Mouse (Mus musculus) stomach, embryonic 16.5 days (tissue): ENCODE data around the gene Gm42688. TPM values are rescaled to one million over a fixed set of nuclear protein-coding genes. Genes with fewer than 3 reads are reported as not detected.
A peak's percentile ranks its signal among the peaks of the same experiment; 100 is the strongest.

Experiments used
- ATAC-seq: fragments of 200-750 bp; cut with Nextera tagmentation; 2 replicates; pipeline ENCODE4 v1.8.0; 2017; ENCODE audit warnings: moderate number of reproducible peaks, moderate TSS enrichment; ENCODE audit not compliant: insufficient read depth, low FRiP score
- H3K27ac ChIP-seq: fragments of 300-500 bp; sonication (generic); 2 replicates; pipeline ENCODE4 v1.5.1; 2014; ENCODE audit warnings: low read length
- H3K27me3 ChIP-seq: fragments of 300-500 bp; sonication (generic); 2 replicates; pipeline ENCODE4 v1.6.1; 2014; ENCODE audit warnings: low read length, control low read depth, mixed read lengths; ENCODE audit not compliant: control insufficient read depth, insufficient read depth
- H3K36me3 ChIP-seq: fragments of 300-500 bp; sonication (generic); 2 replicates; pipeline ENCODE4 v1.6.1; 2014; ENCODE audit warnings: low read length; ENCODE audit not compliant: control insufficient read depth, insufficient read depth
- H3K4me1 ChIP-seq: fragments of 300-500 bp; sonication (generic); 2 replicates; pipeline ENCODE4 v1.6.1; 2014; ENCODE audit warnings: low read length, control low read depth, mixed read lengths; ENCODE audit not compliant: control insufficient read depth, insufficient read depth
- H3K4me2 ChIP-seq: fragments of 300-500 bp; sonication (generic); 2 replicates; pipeline ENCODE4 v1.6.1; 2014; ENCODE audit warnings: low read depth, low read length, mixed read lengths
- H3K4me3 ChIP-seq: fragments of 300-500 bp; sonication (generic); replicated peaks from 2 replicates; pipeline ENCODE4 v1.5.1; 2014; ENCODE audit warnings: mild to moderate bottlenecking, low read length
- H3K9ac ChIP-seq: fragments of 300-500 bp; sonication (generic); 2 replicates; pipeline ENCODE4 v1.6.1; 2014; ENCODE audit warnings: low read length
- H3K9me3 ChIP-seq: fragments of 300-500 bp; sonication (generic); replicated peaks from 2 replicates; pipeline ENCODE4 v1.6.1; 2016; ENCODE audit warnings: low read length, control low read depth; ENCODE audit not compliant: control insufficient read depth
- WGBS: fragments of 180-500 bp; shearing (Covaris S2); extraction: QIAGEN DNeasy Blood & Tissue Kit; methylation state at CpG from one replicate; pipeline ENCODE4 v1.1.7; 2014; 5-methylcytosine and 5-hydroxymethylcytosine counted together
- polyA plus RNA-seq: library from polyadenylated mRNA; unstranded; fragments of >200 nt; fragmentation: Nextera tagmentation; extraction: Ambion mirVana; gene quantifications from 2 replicates; pipeline ENCODE4 v1.2.1, GENCODE M21; 2015

Gene Gm42688
- polyA plus RNA-seq, 1 experiment from 2014 or later, result 1.8 TPM

DNA sequence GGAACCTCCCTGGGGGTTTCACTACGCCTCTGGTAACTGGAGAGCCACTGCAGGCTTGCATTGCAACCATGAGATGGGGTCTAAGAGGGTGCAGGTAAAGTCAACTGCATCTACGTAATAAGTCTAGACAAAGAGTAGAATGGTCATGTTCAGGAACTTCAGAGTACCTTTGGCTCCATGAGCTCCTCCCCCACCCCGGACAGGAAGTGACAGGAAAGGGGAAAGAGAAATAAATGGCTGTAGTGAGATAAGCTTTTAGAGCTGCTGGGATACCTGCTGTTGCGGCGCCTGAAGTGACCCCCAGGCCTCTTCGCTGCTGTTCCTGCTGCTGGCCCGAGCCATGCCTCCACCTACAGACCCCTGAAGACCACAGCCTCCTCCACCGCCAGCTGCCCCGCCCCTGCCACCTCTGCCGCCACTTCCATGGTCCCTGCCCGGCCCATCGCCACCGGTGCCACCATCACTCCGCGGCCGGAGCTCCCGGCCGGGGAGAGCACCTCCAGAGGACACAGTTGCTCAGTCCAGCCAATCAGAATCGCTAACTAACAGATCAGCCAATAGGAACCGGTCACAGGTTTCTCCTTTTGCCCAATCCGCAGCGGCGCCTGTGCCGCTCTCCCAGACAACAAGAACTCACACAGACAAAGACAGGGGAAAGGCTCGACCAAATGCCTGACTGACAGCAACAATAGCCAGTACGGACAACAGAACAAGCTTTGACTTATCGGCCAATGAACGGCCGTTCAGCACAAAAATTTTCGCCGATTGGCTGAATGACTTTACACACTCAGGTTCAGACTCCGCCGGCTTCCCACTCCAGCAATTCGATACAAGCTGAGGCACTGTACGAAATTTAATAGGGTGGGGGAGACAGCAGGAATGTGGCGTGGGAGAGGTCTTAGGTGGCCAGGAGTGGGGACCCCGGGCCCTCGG, 19.8 kb downstream of the Gm42688 start, which contains the start of gene Wbp1:
TSS of gene Wbp1 (minus strand) at position 630 of the 933 bp plus-strand sequence.
- Histone ChIP-seq H3K4me2 (peak within 1 kb of the TSS; percentile 96), H3K4me3 (peak within 1 kb of the TSS; percentile 77), H3K4me1 (peaks cover 42% of the 10 kb centered on the region), H3K27ac (peak within 1 kb of the TSS; percentile 98), H3K9me3 (no peaks in the 10 kb centered on the region), H3K9ac (peak within 1 kb of the TSS; percentile 88), H3K27me3 (no peaks in the 10 kb centered on the region), H3K36me3 (peaks cover 12% of the 10 kb centered on the region)
- WGBS, result 1% methylated on average over 38 of the region's 38 CpGs
- ATAC-seq, result peak; percentile 95

DNA sequence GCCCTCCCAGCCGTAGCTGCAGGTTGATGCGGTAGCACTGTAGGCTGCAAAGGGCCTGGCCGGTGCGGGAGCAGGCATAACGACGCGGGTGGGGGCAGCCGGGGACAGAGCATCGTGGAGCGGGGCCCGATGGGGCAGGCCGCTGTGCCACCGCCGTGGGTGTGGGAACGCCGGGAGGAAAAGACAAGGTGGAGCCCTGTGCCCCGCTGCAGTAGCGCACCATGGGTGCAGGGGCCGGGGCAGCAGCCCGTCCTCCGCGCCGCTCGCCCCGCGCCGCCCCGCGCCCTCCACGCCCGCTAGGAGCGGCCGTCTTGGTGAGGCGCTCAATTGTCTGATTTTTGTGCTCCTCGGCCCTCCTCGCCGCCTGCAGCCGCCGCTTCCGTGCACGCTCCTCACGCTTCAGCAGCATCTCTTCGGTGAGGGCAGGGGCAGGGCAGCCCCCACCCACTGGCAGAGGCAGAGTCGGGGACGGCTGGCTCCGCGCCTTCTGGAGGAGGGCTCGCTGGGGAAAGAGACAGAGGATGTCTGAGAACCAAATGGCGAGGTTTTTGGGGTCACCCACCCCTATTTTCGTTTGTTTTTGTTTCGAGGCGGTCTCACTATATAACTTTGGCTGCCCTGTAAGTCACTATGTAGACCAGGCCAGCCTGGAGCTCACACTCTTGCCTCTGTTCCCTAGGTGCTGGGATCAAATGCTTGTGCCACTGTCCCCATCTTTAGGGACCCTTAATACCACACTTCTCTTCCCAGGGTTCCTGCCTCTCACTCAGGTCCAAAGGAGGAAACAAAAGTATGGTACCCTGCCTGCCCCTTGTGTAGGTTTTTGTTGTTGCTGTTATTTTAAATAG, 20.7 kb downstream of the Gm42688 start:
- peak overlapping the region; percentile 77 for H3K4me3 ChIP-seq
- WGBS, result 1% methylated on average over 51 of the region's 52 CpGs
- H3K27ac ChIP-seq, result peak overlapping the region; percentile 98
- H3K9ac ChIP-seq, result peak overlapping the region; percentile 88
- H3K27me3 ChIP-seq, result no peaks in the 10 kb centered on the region
- H3K9me3 ChIP-seq, result no peaks in the 10 kb centered on the region
- peak; percentile 45; the same call in 1 of the 2 replicates for ATAC-seq
- H3K36me3 ChIP-seq, result peaks cover 12% of the 10 kb centered on the region
- H3K4me2 ChIP-seq, result peak overlapping the region; percentile 96
- peaks cover 35% of the 10 kb centered on the region for H3K4me1 ChIP-seq

DNA sequence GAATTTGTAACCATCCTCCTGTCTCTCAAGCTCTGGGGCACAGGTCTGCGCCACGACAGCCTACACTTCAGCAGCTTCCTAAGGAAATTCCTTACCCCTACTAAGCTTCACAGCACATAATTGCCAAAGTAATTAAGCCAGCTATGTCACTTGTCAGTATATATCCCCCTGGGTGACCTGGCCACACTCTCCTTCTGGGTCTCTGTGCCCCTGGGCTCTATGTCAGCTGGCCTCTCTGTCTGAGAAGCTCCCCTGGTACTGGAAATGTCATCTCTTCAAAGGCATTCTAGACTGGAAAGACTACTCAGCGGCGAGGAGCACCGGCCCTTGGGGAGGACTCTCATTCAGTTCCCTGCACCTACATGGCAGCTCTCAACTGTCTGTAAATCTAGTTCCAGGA, 21.5 kb downstream of the Gm42688 start:
- Histone ChIP-seq H3K9me3 (no peaks in the 10 kb centered on the region), H3K27ac (no peak overlapping the region), H3K4me3 (0 out of 2 replicates have a peak overlapping the region, but pooled peaks have one; percentile 3), H3K4me1 (peaks cover 35% of the 10 kb centered on the region), H3K27me3 (no peaks in the 10 kb centered on the region), H3K36me3 (peaks cover 9% of the 10 kb centered on the region), H3K9ac (peak overlapping the region; percentile 35; the same call in 1 of the 2 replicates), H3K4me2 (no peak overlapping the region)
- WGBS, result 81% methylated on average over 5 of the region's 5 CpGs
- no peak for ATAC-seq

DNA sequence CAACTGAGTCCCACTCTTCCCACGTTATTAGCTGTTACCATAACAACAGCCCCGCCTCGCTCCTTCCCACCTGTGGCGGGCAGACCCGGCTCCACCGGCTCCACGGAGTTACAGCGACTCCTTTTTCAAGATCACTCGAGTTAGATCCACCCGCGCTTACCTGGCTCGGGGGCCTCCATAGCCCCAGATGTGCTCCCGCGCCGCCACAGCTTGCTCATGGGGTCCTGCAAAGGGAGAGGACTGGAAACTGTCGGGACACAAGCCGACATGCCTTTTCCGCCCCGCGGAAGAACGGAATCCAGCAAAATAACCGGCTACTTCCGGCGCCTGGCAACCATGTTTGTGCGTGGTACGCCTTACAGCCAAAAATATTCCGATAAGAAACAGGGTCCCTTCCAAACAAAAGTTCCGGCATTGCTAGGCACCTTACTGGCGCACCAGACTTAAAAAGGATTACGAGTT, 23.5 kb downstream of the Gm42688 start:
- H3K27ac ChIP-seq, result peak overlapping the region; percentile 62; the same call in 1 of the 2 replicates
- H3K4me1 ChIP-seq, result peaks cover 29% of the 10 kb centered on the region
- WGBS, result 0% methylated on average over 30 of the region's 30 CpGs
- H3K9ac ChIP-seq, result peak overlapping the region; percentile 87
- no peaks in the 10 kb centered on the region for H3K36me3 ChIP-seq
- H3K4me2 ChIP-seq, result peak overlapping the region; percentile 85
- H3K9me3 ChIP-seq, result no peaks in the 10 kb centered on the region
- H3K4me3 ChIP-seq, result peak overlapping the region; percentile 80
- ATAC-seq, result 0 out of 2 replicates have a peak, but pooled peaks have one; percentile 7
- H3K27me3 ChIP-seq, result no peaks in the 10 kb centered on the region

DNA sequence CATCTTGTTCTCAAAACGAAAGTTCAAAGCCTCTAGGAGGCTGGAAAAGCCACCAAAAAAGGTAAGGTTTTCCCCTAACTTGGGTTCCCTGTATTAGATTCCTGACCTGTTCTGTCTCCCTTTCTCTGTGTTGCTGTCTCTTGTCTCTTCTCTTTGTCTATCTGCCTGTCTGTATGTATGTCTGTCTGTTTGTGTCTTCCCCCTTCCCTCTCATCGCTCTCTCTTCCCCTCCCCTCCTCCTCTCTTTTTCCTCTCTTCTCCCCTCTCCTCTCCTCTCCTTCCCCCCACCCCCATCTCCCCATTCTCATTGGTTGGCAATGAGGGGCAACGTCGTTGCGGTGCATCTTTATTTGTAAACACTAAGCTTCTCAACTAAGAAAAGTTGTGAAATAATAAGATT, 23.9 kb downstream of the Gm42688 start, which contains the start of gene Ino80b:
TSS of gene Ino80b (minus strand) at position 101 of the 400 bp plus-strand sequence.
- peaks cover 25% of the 10 kb centered on the region for H3K4me1 ChIP-seq
- ATAC-seq, result no peak
- peak within 1 kb of the TSS; percentile 62; the same call in 1 of the 2 replicates for H3K27ac ChIP-seq
- 20% methylated on average over 5 of the region's 5 CpGs for WGBS
- peak within 1 kb of the TSS; percentile 85 for H3K4me2 ChIP-seq
- H3K27me3 ChIP-seq, result no peaks in the 10 kb centered on the region
- no peaks in the 10 kb centered on the region for H3K9me3 ChIP-seq
- H3K9ac ChIP-seq, result peak within 1 kb of the TSS; percentile 87
- H3K36me3 ChIP-seq, result no peaks in the 10 kb centered on the region
- peak within 1 kb of the TSS; percentile 80 for H3K4me3 ChIP-seq

DNA sequence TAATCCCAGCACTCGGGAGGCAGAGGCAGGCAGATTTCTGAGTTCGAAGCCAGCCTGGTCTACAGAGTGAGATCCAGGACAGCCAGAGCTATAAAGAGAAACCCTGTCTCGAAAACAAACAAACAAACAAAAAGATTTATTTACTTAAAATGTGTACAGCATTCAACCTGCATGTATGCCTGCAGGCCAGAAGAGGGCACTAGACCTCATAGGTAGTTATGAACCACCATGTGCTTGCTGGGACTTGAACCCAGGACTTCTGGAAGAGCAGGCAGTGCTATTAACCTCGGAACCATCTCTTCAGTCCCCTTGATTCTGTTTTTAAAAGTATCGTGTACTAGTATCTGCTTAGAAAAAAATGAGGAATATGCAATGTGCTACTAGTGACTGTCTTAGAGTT, 26.0 kb downstream of the Gm42688 start:
- Histone ChIP-seq H3K27ac (no peak overlapping the region), H3K4me2 (no peak overlapping the region), H3K4me3 (no peak overlapping the region), H3K27me3 (no peaks in the 10 kb centered on the region), H3K9me3 (no peaks in the 10 kb centered on the region), H3K36me3 (no peaks in the 10 kb centered on the region), H3K9ac (no peak overlapping the region), H3K4me1 (peaks cover 30% of the 10 kb centered on the region)
- 94% methylated on average over 5 of the region's 5 CpGs for WGBS
- ATAC-seq, result no peak

DNA sequence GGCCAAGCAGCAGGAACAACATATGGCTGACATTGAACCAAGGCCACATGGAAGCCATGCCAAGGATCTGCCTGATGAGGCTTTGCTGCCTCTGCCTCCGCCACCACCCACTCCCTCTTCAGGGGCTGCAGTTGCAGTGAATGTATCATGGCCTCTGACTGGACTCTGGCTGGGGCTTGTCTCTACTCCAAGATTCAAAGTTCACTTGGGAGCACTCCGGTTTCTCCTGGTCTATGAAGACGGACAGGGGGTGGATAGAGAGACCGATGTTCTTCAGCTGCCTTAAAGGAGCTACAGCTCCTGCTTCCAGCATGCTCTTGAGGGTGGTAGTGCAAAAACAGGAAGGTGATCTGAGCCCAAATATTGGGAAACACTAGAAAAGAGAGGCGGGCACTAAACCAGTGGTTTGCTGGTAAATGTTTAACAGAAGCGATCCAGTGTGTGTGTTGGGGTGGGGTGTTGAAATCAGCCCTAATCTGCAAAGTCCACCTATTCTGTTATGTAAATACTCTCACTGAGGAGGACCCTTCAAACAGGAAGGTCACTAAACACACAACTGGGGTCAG, 30.1 kb downstream of the Gm42688 start:
- Histone ChIP-seq H3K27ac (peak overlapping the region; percentile 82), H3K4me2 (peak overlapping the region; percentile 25), H3K36me3 (no peaks in the 10 kb centered on the region), H3K9me3 (no peaks in the 10 kb centered on the region), H3K4me3 (no peak overlapping the region), H3K27me3 (no peaks in the 10 kb centered on the region), H3K9ac (peak overlapping the region; percentile 34; the same call in 1 of the 2 replicates), H3K4me1 (peaks cover 20% of the 10 kb centered on the region)
- WGBS, result 38% methylated on average over 6 of the region's 6 CpGs
- peak; percentile 59; the same call in 1 of the 2 replicates for ATAC-seq

DNA sequence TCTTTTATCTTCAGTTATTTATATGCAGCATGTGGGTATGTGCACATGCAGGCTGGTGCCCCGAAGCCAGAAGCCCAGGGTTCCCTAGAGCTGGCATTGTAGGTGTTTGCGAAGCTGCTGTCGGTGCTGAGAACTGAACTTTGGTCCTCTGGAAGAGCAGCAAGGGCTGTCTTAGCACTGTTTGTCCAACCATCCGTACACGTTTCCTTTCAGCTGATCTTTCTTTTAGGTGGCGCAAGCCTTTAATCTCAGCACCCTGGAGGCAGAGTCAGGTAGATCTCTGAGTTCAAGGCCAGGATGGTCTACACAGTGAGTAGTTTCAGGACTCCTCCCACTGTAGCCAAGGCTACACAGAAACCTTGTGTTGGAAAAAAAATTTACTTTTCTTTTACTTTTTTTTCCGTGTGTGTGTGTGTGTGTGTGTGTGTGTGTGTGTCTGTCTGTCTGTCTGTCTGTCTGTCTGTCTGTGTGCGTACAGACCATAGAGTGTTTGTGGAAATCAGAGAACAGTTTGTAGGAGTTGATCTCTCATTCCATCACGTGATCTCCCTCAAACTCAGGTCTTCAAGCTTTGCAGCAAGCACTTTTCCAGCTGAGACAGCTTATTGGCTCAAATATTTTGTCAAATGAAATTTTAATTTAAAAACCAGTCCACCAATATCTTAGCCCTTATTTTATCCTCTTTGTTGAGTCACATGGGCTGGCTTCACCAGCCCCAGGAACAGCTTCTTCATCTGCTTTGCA, 30.9 kb downstream of the Gm42688 start:
- WGBS, result 68% methylated on average over 9 of the region's 9 CpGs
- peak overlapping the region; percentile 82 for H3K27ac ChIP-seq

More for the DNA sequence above, 30.9 kb downstream of the Gm42688 start:
- H3K9me3 ChIP-seq, result no peaks in the 10 kb centered on the region
- H3K4me2 ChIP-seq, result peak overlapping the region; percentile 6; the same call in 1 of the 2 replicates
- H3K27me3 ChIP-seq, result no peaks in the 10 kb centered on the region
- no peak overlapping the region for H3K4me3 ChIP-seq
- H3K4me1 ChIP-seq, result peaks cover 20% of the 10 kb centered on the region
- no peaks in the 10 kb centered on the region for H3K36me3 ChIP-seq
- H3K9ac ChIP-seq, result no peak overlapping the region
- ATAC-seq, result no peak
